Mouse (Mus musculus): ENCODE data around the gene Gm5622. TPM values are rescaled to one million over a fixed set of nuclear protein-coding genes. Genes with fewer than 3 reads are reported as not detected.
"Not testable (repeated sequence)": the region's sequence is repeated elsewhere in the genome, so short reads cannot be mapped to it uniquely, and the experiment has no call there.

Gm5622 gene
- polyA plus RNA-seq (2012) = 0.09 and 0.99 TPM in 2 replicates

- TF ChIP-seq GATA1 (IDR thresholded peaks at IDR 0.05; ENCODE audit: low read length) = no peak
These were observed at the start of gene Gm5622 for GRCm38 (mm10) chr14:51552490-51552889. Gene Gm5622, plus strand, starts transcription at chr14:51552790.

DNA sequence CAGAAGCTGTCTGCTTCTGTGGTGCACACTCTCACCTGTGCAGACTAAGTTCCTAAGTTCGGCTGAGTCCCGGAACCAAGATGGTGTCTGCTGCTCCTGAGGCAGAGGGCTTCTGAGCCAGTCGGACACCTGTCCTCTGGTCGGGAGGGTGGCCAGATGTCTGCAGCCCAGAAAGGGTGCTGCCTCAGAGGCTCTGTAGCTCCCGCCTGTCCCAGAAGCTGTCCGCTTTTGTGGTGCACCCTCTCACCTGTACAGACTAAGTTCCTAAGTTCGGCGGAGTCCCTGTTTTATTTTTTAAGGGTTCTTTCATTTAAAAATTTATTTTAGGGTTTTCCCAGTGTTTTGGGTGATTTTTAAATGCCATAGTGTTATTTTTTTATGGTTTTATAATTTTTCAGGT, 45.2 kb upstream of the Gm5622 start:
- TF ChIP-seq GATA1 (IDR thresholded peaks at IDR 0.05; ENCODE audit: low read length) = no peak

DNA sequence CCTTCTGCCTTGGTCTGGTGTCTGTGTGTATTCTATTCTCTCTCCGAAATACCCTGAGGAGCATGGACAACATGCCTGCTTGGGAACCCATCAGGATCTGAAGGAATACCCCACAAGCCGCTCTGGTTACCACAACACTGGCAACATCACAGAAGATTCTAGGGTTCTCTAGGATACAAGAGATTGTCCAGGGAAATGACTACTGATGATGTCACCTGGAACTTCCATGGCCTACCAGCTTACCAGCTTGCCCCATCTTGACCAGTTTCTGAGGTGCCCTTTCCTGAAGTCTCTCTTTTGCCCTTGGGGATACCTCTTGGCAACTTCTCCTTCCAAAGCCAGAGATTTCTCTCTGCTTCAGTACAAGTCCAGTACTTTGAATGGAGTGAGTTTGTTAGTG, 21.4 kb downstream of the Gm5622 start, which contains the start of gene Gm17175:
Gm17175 (minus strand) TSS at position 101 of the 400 bp plus-strand sequence.
- not testable (repeated sequence) for TF ChIP-seq GATA1 (IDR thresholded peaks at IDR 0.05; ENCODE audit: low read length)

DNA sequence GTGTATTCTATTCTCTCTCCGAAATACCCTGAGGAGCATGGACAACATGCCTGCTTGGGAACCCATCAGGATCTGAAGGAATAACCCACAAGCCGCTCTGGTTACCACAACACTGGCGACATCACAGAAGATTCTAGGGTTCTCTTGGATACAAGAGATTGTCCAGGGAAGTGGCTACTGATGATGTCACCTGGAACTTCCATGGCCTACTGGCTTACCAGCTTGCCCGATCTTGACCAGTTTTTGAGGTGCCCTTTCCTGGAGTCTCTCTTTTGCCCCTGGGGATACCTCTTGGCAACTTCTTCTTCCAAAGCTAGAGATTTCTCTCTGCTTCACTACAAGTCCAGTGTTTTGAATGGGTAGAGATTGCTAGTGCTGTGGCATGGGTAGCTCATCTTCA, 39.4 kb downstream of the Gm5622 start, which contains the start of gene Gm17174:
Gm17174 (minus strand) TSS at position 101 of the 400 bp plus-strand sequence.
- TF ChIP-seq GATA1 (IDR thresholded peaks at IDR 0.05; ENCODE audit: low read length) = not testable (repeated sequence)

DNA sequence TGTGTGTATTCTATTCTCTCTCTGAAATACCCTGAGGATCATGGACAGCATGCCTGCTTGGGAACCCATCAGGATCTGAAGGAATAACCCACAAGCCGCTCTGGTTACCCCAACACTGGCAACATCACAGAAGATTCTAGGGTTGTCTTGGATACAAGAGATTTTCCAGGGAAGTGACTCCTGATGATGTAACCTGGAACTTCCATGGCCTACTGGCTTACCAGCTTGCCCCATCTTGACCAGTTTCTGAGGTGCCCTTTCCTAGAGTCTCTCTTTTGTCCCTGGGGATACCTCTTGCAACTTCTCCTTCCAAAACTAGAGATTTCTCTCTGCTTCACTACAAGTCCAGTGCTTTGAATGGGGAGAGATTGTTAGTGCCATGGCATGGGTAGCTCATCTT, 58.6 kb downstream of the Gm5622 start, which contains the start of gene Gm17078:
Gm17078 (minus strand) TSS at position 101 of the 400 bp plus-strand sequence.
- TF ChIP-seq GATA1 (IDR thresholded peaks at IDR 0.05; ENCODE audit: low read length) = no peak

GRCm38 (mm10) chr14:51635566-51635965, 83.0 kb downstream of the Gm5622 start, which contains the start of gene Gm4181:
Gene Gm4181, minus strand, starts transcription at chr14:51635666.
- not testable (repeated sequence) for TF ChIP-seq GATA1 (IDR thresholded peaks at IDR 0.05; ENCODE audit: low read length)

DNA sequence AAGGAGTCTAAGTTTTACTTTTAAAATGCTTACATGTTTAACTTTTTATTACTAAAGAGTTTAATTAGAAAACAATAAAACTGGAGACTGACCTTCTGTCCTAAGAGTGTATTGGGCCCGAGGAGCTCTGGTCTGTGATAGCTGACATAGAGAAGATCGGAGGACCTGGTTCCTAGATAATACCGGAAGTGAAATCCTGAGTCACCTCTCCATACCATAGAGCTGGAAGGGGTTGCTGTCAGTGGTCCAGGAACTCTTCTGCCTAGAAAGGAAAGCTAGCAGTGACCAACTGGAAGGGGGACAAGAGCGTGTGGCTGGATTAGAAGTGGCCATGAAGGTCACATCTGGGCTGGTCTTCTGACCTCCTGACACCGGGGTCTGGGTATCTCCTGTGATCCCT, 124.7 kb downstream of the Gm5622 start:
- no peak for TF ChIP-seq GATA1 (IDR thresholded peaks at IDR 0.05; ENCODE audit: low read length)

- not testable (repeated sequence) for TF ChIP-seq GATA1 (IDR thresholded peaks at IDR 0.05; ENCODE audit: low read length)
These were observed 142.8 kb downstream of the Gm5622 start, which contains the start of gene Gm17079 for GRCm38 (mm10) chr14:51695368-51695767. Gene Gm17079, minus strand, starts transcription at chr14:51695468.

Other genes starting within 250 kb of the Gm5622 start
- not detected in 2 replicates for gene Gm7247, start 191.0 kb upstream of the Gm5622 start, polyA plus RNA-seq (2012)
- gene Vmn2r88, start 142.0 kb upstream of the Gm5622 start, polyA plus RNA-seq (2012) = not detected in 2 replicates
- gene Vmn2r89, start 100.9 kb upstream of the Gm5622 start, polyA plus RNA-seq (2012) = not detected in 2 replicates
- not detected in 2 replicates for gene Gm17175, start 21.3 kb downstream of the Gm5622 start, polyA plus RNA-seq (2012)
- gene Gm17174, start 39.3 kb downstream of the Gm5622 start, polyA plus RNA-seq (2012) = not detected in 2 replicates
- not detected in 2 replicates for gene Gm17078, start 58.5 kb downstream of the Gm5622 start, polyA plus RNA-seq (2012)
- not detected in 2 replicates for gene Gm4181, start 82.9 kb downstream of the Gm5622 start, polyA plus RNA-seq (2012)
- not detected in 2 replicates for gene Gm17079, start 142.7 kb downstream of the Gm5622 start, polyA plus RNA-seq (2012)
- not detected in 2 replicates for gene Gm5800, start 164.4 kb downstream of the Gm5622 start, polyA plus RNA-seq (2012)
- gene Ang4, start 220.8 kb downstream of the Gm5622 start, polyA plus RNA-seq (2012) = not detected in 2 replicates
- not detected in 2 replicates for gene AY358078, start 247.3 kb downstream of the Gm5622 start, polyA plus RNA-seq (2012)